30 mouse cellular contexts compared by ENCODE assay signal in the genomic region with DNA sequence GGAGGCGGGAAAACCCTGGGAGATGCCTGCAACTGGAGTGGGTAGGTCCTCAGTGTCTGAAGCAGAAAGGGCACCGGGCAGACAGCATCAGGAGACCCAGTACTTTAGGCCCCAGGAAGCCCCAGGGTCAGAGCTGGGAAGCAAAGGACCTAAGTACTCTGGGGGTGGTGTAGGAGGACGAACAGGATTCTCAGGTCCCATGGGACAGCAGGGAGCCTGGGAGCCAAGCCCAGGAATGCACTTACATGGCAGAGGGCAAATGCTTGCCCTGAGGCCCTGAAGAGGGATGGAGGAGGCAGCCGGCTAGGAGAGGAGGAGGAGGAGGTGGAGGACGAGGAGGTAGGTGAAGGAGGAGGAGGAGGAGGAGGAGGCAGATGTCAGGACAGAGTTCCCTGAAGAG. TPM values are rescaled to one million over a fixed set of nuclear protein-coding genes. Genes with fewer than 3 reads are reported as not detected.
DNase-seq lines count a peak whose midpoint lies in the region; ATAC-seq lines count a peak whose summit lies in the region.
"Had no signal": no experiment of that assay in that cellular context is flagged by ENCODE, and none has a peak within 500 bp of the region (broad histone marks: within the 10 kb centered on the region; RNA-seq: fewer than 3 reads in every experiment).

No protein-coding gene starts in this region.

- H3K9me3 ChIP-seq in kidney, embryonic 16.5 days (ENCODE audit: low read length), result no peaks in the 10 kb centered on the region
- H3K9me3 ChIP-seq in embryonic facial prominence, embryonic 10.5 days, result no peaks in the 10 kb centered on the region
- H3K9me3 ChIP-seq: embryonic facial prominence, embryonic 15.5 days; forebrain, embryonic 15.5 days; heart, embryonic 12.5 days; hindbrain, embryonic 12.5 days; liver, embryonic 15.5 days; midbrain, embryonic 13.5 days had no signal

- no peak overlapping the region for H3K27ac ChIP-seq in kidney, embryonic 16.5 days (ENCODE audit: low read length)
- H3K27ac ChIP-seq in embryonic facial prominence, embryonic 10.5 days (replicated peaks), result peak overlapping the region; percentile 49
- H3K27ac ChIP-seq: embryonic facial prominence, embryonic 15.5 days; forebrain, embryonic 15.5 days; hindbrain, embryonic 12.5 days; layer of hippocampus, adult 2 months; liver, embryonic 15.5 days; midbrain, embryonic 13.5 days had no signal

- H3K4me2 ChIP-seq in kidney, embryonic 16.5 days (replicated peaks; ENCODE audit: low read depth, low read length), result no peak overlapping the region
- H3K4me2 ChIP-seq: embryonic facial prominence, embryonic 15.5 days; forebrain, embryonic 15.5 days; heart, embryonic 12.5 days; hindbrain, embryonic 12.5 days; liver, embryonic 15.5 days; midbrain, embryonic 13.5 days had no signal

- no peak overlapping the region for H3K4me3 ChIP-seq in kidney, embryonic 16.5 days (ENCODE audit: low read length)
- H3K4me3 ChIP-seq in embryonic facial prominence, embryonic 10.5 days, result peak overlapping the region; percentile 1; the same call in 1 of the 2 replicates
- H3K4me3 ChIP-seq: embryonic facial prominence, embryonic 15.5 days; forebrain, embryonic 15.5 days; heart, embryonic 12.5 days; hindbrain, embryonic 12.5 days; layer of hippocampus, adult 2 months; liver, embryonic 15.5 days; midbrain, embryonic 13.5 days had no signal

- no peaks in the 10 kb centered on the region for H3K36me3 ChIP-seq in kidney, embryonic 16.5 days (ENCODE audit: insufficient read depth, low read length)
- no peaks in the 10 kb centered on the region for H3K36me3 ChIP-seq in embryonic facial prominence, embryonic 10.5 days (replicated peaks)
- H3K36me3 ChIP-seq: embryonic facial prominence, embryonic 15.5 days; forebrain, embryonic 15.5 days; heart, embryonic 12.5 days; hindbrain, embryonic 12.5 days; liver, embryonic 15.5 days; midbrain, embryonic 13.5 days had no signal

- ATAC-seq in kidney, embryonic 16.5 days (ENCODE audit: low FRiP score, low TSS enrichment), result no peak
- ATAC-seq in activated CD4-positive, CD25-positive, alpha-beta regulatory T cell, adult 4 months, result no peak
- ATAC-seq: CD4-positive, CD25-positive, alpha-beta regulatory T cell, adult 4 months; forebrain, embryonic 15.5 days; midbrain, embryonic 13.5 days; Patski had no signal

- WGBS in kidney, embryonic 16.5 days, result 27% methylated on average over 5 of the region's 5 CpGs
- 9% methylated on average over 5 of the region's 5 CpGs for WGBS in embryonic facial prominence, embryonic 10.5 days

- peaks cover 42% of the 10 kb centered on the region for H3K4me1 ChIP-seq in kidney, embryonic 16.5 days (ENCODE audit: insufficient read depth, low read length)
- peaks cover 64% of the 10 kb centered on the region for H3K4me1 ChIP-seq in embryonic facial prominence, embryonic 10.5 days

- DNase-seq in kidney, postnatal 10 days, result no peak
- DNase-seq in 3134 (ENCODE audit: extremely low read depth, insufficient read length, low spot score) (peak; percentile 78), 3T3-L1 (ENCODE audit: low read depth, low spot score) (peak; percentile 79)
- DNase-seq in embryonic facial prominence, embryonic 10.5 days (ENCODE audit: low spot score), result no peak
- DNase-seq in testis, postnatal 14 days (ENCODE audit: low spot score), result no peak
- DNase-seq: adrenal gland, postnatal 10 days; cerebellum, adult 18-20 months; cerebellum, postnatal 14 days; gastrocnemius, postnatal 10 days; heart, adult 11 months; heart, postnatal 10 days; kidney, adult 18-20 months; kidney, postnatal 14 days; layer of hippocampus, postnatal 36 days; liver; lung, postnatal 10 days; thymus, adult 18-20 months; thymus, postnatal 4 days had no signal

- 0 out of 2 replicates have a peak overlapping the region, but pooled peaks have one; percentile 14 for H3K9ac ChIP-seq in kidney, embryonic 16.5 days (replicated peaks; ENCODE audit: low read length)
- H3K9ac ChIP-seq: embryonic facial prominence, embryonic 15.5 days; forebrain, embryonic 15.5 days; heart, embryonic 12.5 days; hindbrain, embryonic 12.5 days; liver, embryonic 15.5 days; midbrain, embryonic 13.5 days had no signal

- peaks cover 19% of the 10 kb centered on the region for H3K27me3 ChIP-seq in kidney, embryonic 16.5 days (ENCODE audit: insufficient read depth, low read length)
- H3K27me3 ChIP-seq in embryonic facial prominence, embryonic 10.5 days (replicated peaks; ENCODE audit: low read depth, poor library complexity, severe bottlenecking), result peaks cover 76% of the 10 kb centered on the region
- H3K27me3 ChIP-seq: forebrain, embryonic 15.5 days had no signal

RNA-seq across cellular contexts. Expression of gene Sp2, which starts 12.3 kb away (rescaled TPM):
- 21.2 and 25.1 TPM in 2 replicates for polyA plus RNA-seq in kidney, embryonic 16.5 days (2015; fragmentation: Nextera tagmentation; extraction: Ambion mirVana)
- polyA plus RNA-seq in embryonic facial prominence, embryonic 10.5 days (2016; fragmentation: Nextera tagmentation; extraction: Ambion mirVana), result 27.9 and 30.3 TPM in 2 replicates
- polyA plus RNA-seq in activated CD4-positive, CD25-positive, alpha-beta regulatory T cell, adult 4 months (2017; shearing (Covaris generic)), result 10 to 100 TPM; 22.5 to 26.6 TPM

RNA-seq across cellular contexts. Expression of gene Sp6, which starts 18.2 kb away (rescaled TPM):
- 1.6 and 2.0 TPM in 2 replicates for polyA plus RNA-seq in kidney, embryonic 16.5 days (2015; fragmentation: Nextera tagmentation; extraction: Ambion mirVana)
- 4.4 and 7.4 TPM in 2 replicates for polyA plus RNA-seq in embryonic facial prominence, embryonic 10.5 days (2016; fragmentation: Nextera tagmentation; extraction: Ambion mirVana)
- polyA plus RNA-seq in activated CD4-positive, CD25-positive, alpha-beta regulatory T cell, adult 4 months (2017; shearing (Covaris generic)), result not detected

RNA-seq across cellular contexts. Expression of gene Scrn2, which starts 34.7 kb away (rescaled TPM):
- polyA plus RNA-seq in kidney, embryonic 16.5 days (2015; fragmentation: Nextera tagmentation; extraction: Ambion mirVana), result 45.7 and 50.9 TPM in 2 replicates
- polyA plus RNA-seq in embryonic facial prominence, embryonic 10.5 days (2016; fragmentation: Nextera tagmentation; extraction: Ambion mirVana), result 43.5 and 43.8 TPM in 2 replicates
- polyA plus RNA-seq in activated CD4-positive, CD25-positive, alpha-beta regulatory T cell, adult 4 months (2017; shearing (Covaris generic)), result 10 to 100 TPM in 1 of 2 experiments, 1 to 10 TPM in 1; 5.4 to 10.6 TPM

RNA-seq across cellular contexts. Expression of gene Lrrc46, which starts 46.2 kb away (rescaled TPM):
- 1.3 and 1.5 TPM in 2 replicates for polyA plus RNA-seq in kidney, embryonic 16.5 days (2015; fragmentation: Nextera tagmentation; extraction: Ambion mirVana)
- 1.2 TPM in 2 replicates for polyA plus RNA-seq in embryonic facial prominence, embryonic 10.5 days (2016; fragmentation: Nextera tagmentation; extraction: Ambion mirVana)
- not detected for polyA plus RNA-seq in activated CD4-positive, CD25-positive, alpha-beta regulatory T cell, adult 4 months (2017; shearing (Covaris generic))
- polyA plus RNA-seq: CD4-positive, CD25-positive, alpha-beta regulatory T cell, adult 4 months; spleen, adult 2 months had no signal

RNA-seq across cellular contexts. Expression of gene Mrpl10, which starts 46.3 kb away (rescaled TPM):
- 92.9 and 98.8 TPM in 2 replicates for polyA plus RNA-seq in kidney, embryonic 16.5 days (2015; fragmentation: Nextera tagmentation; extraction: Ambion mirVana)
- polyA plus RNA-seq in embryonic facial prominence, embryonic 10.5 days (2016; fragmentation: Nextera tagmentation; extraction: Ambion mirVana), result 86.6 and 89.9 TPM in 2 replicates
- 10 to 100 TPM; 56.6 to 58.0 TPM for polyA plus RNA-seq in activated CD4-positive, CD25-positive, alpha-beta regulatory T cell, adult 4 months (2017; shearing (Covaris generic))

Comparison
In these comparisons a context has a peak if more than half of its experiments do, and no peak if none do; other contexts are left out.
1. DNase-seq: peak in 3134 (single experiment) and 3T3-L1 (single experiment); none in kidney, postnatal 10 days (single experiment), embryonic facial prominence, embryonic 10.5 days (single experiment) and testis, postnatal 14 days (single experiment).